Mouse (Mus musculus): ENCODE results near the gene Prkar1b. TPM values are rescaled to one million over a fixed set of nuclear protein-coding genes. Genes with fewer than 3 reads are reported as not detected.

Gene Prkar1b
- polyA plus RNA-seq, 1 experiment from 2014 or later: 8.4 TPM

DNA sequence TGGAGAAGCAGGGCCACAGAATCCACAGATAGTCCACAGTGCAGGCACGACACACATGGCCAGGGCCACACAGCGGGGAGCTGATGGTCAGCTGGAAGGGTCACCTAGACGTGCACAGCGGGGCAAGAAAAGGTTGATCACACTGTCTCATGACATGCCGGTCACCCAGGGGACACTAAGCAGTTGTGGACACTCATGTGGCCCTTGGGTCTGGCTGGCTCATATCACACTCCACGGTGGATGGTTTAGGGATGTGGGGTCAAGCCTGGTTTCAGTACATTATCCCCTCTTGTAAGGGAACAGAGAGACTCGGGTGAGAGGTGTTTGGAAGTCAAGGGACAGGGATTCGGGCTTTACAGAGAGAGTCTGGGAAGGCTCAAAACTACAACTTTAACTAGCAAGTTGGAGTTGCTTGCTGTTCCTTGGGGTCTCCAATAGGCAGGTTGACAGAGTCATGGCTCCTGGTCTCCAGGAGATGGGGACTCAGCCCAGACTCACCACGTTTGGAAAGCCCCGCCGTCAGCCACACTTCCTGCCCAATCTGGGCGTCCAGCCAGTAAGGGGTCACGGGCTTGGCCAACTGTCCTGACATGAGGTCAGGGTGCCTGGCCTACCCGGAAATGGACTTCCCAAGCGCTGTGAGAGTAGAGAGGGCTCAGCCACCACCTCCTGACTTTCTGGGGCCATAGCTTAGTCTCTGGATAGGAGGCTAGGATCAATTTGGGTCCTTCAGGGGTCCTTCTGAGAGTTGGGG, 132.3 kb downstream of the Prkar1b start:
- Histone ChIP-seq H3K36me3 (ENCODE audit: control insufficient read depth, insufficient read depth) (no peaks in the 10 kb centered on the region), H3K27me3 (ENCODE audit: control insufficient read depth, insufficient read depth, low read length) (no peaks in the 10 kb centered on the region), H3K27ac (ENCODE audit: low read length) (no peak overlapping the region), H3K4me3 (ENCODE audit: low read length) (no peak overlapping the region), H3K9ac (ENCODE audit: low read length) (no peak overlapping the region), H3K4me1 (ENCODE audit: control insufficient read depth, insufficient read depth, low read length) (peaks cover 12% of the 10 kb centered on the region; the same call in 1 of the 2 replicates), H3K9me3 (replicated peaks; ENCODE audit: control insufficient read depth, low read length) (no peaks in the 10 kb centered on the region), H3K4me2 (ENCODE audit: low read depth, low read length) (no peak overlapping the region)
- WGBS: 63% methylated on average over 15 of the region's 15 CpGs
- peak; percentile 73; the same call in 1 of the 2 replicates for ATAC-seq (replicated peaks; ENCODE audit: extremely low read depth, insufficient read depth, low FRiP score)

GRCm38 (mm10) chr5:139015097-139015496, 134.7 kb downstream of the Prkar1b start:
- Histone ChIP-seq H3K27ac (ENCODE audit: low read length) (no peak overlapping the region), H3K4me2 (ENCODE audit: low read depth, low read length) (no peak overlapping the region), H3K36me3 (ENCODE audit: control insufficient read depth, insufficient read depth) (no peaks in the 10 kb centered on the region), H3K4me1 (ENCODE audit: control insufficient read depth, insufficient read depth, low read length) (peaks cover 12% of the 10 kb centered on the region; the same call in 1 of the 2 replicates), H3K9ac (ENCODE audit: low read length) (no peak overlapping the region), H3K27me3 (ENCODE audit: control insufficient read depth, insufficient read depth, low read length) (no peaks in the 10 kb centered on the region), H3K9me3 (replicated peaks; ENCODE audit: control insufficient read depth, low read length) (no peaks in the 10 kb centered on the region), H3K4me3 (ENCODE audit: low read length) (no peak overlapping the region)
- 58% methylated on average over 3 of the region's 3 CpGs for WGBS
- peak; percentile 50; the same call in 1 of the 2 replicates for ATAC-seq (replicated peaks; ENCODE audit: extremely low read depth, insufficient read depth, low FRiP score)

GRCm38 (mm10) chr5:139010649-139011048, 139.2 kb downstream of the Prkar1b start:
- Histone ChIP-seq H3K36me3 (ENCODE audit: control insufficient read depth, insufficient read depth) (no peaks in the 10 kb centered on the region), H3K4me1 (ENCODE audit: control insufficient read depth, insufficient read depth, low read length) (peaks cover 6% of the 10 kb centered on the region; the same call in 1 of the 2 replicates), H3K9me3 (replicated peaks; ENCODE audit: control insufficient read depth, low read length) (no peaks in the 10 kb centered on the region), H3K9ac (ENCODE audit: low read length) (no peak overlapping the region), H3K4me2 (ENCODE audit: low read depth, low read length) (no peak overlapping the region), H3K27me3 (ENCODE audit: control insufficient read depth, insufficient read depth, low read length) (peaks cover 3% of the 10 kb centered on the region; the same call in 1 of the 2 replicates), H3K4me3 (ENCODE audit: low read length) (no peak overlapping the region), H3K27ac (ENCODE audit: low read length) (no peak overlapping the region)
- whole genome bisulfite sequencing: 48% methylated on average over 2 of the region's 2 CpGs
- no peak for ATAC-seq (replicated peaks; ENCODE audit: extremely low read depth, insufficient read depth, low FRiP score)

DNA sequence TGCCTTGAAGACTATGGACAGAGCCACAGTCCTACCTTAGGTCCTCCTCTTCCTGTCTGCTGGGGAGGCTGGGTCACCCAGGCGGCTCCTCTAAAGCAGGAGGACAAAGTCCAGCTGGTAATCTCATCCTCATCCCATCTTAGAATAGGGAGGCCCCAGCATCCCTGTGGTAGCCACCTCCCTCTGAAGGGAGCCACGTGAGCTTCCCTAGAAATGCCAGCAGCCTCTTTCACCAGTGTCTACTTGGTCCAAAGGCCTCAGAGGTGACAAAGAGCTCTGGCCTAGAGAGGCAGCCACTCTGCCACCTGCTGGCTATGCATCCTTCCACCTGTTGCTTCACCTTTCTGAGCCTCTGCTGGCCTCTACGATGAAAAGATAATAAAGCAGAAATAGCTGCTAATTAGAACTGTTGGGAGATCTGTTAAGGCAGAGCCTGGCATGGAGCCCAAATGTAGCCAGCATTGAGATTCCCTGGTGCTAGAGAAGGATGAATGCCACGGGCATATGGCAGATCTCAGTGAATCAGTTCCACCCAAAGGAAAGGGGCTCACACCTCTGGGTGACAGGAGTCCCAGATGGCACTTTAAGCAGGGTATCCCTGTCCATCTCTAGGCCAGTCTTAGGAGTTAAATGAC, 142.5 kb downstream of the Prkar1b start:
- 60% methylated on average over 4 of the region's 4 CpGs for WGBS
- Histone ChIP-seq H3K36me3 (ENCODE audit: control insufficient read depth, insufficient read depth) (no peaks in the 10 kb centered on the region), H3K4me1 (ENCODE audit: control insufficient read depth, insufficient read depth, low read length) (no peaks in the 10 kb centered on the region), H3K27ac (ENCODE audit: low read length) (no peak overlapping the region), H3K4me3 (ENCODE audit: low read length) (no peak overlapping the region), H3K9ac (ENCODE audit: low read length) (no peak overlapping the region), H3K4me2 (ENCODE audit: low read depth, low read length) (no peak overlapping the region), H3K27me3 (ENCODE audit: control insufficient read depth, insufficient read depth, low read length) (peaks cover 3% of the 10 kb centered on the region; the same call in 1 of the 2 replicates), H3K9me3 (replicated peaks; ENCODE audit: control insufficient read depth, low read length) (no peaks in the 10 kb centered on the region; the same call in 1 of the 2 replicates)
- ATAC-seq (replicated peaks; ENCODE audit: extremely low read depth, insufficient read depth, low FRiP score): no peak

GRCm38 (mm10) chr5:139004588-139004987, 145.2 kb downstream of the Prkar1b start:
- Histone ChIP-seq H3K36me3 (ENCODE audit: control insufficient read depth, insufficient read depth) (no peaks in the 10 kb centered on the region), H3K9ac (ENCODE audit: low read length) (no peak overlapping the region), H3K27me3 (ENCODE audit: control insufficient read depth, insufficient read depth, low read length) (peaks cover 6% of the 10 kb centered on the region; the same call in 1 of the 2 replicates), H3K4me1 (ENCODE audit: control insufficient read depth, insufficient read depth, low read length) (peaks cover 4% of the 10 kb centered on the region), H3K9me3 (replicated peaks; ENCODE audit: control insufficient read depth, low read length) (peaks cover 3% of the 10 kb centered on the region), H3K4me2 (ENCODE audit: low read depth, low read length) (no peak overlapping the region), H3K27ac (ENCODE audit: low read length) (no peak overlapping the region), H3K4me3 (ENCODE audit: low read length) (no peak overlapping the region)
- no peak for ATAC-seq (replicated peaks; ENCODE audit: extremely low read depth, insufficient read depth, low FRiP score)
- WGBS: 76% methylated on average over 6 of the region's 6 CpGs

GRCm38 (mm10) chr5:138999716-139000115, 150.1 kb downstream of the Prkar1b start:
- no peaks in the 10 kb centered on the region for H3K36me3 ChIP-seq (ENCODE audit: control insufficient read depth, insufficient read depth)

GRCm38 (mm10) chr5:138997936-138998580, 151.7 kb downstream of the Prkar1b start:
- peak; percentile 46 for ATAC-seq (replicated peaks; ENCODE audit: extremely low read depth, insufficient read depth, low FRiP score)
- H3K27me3 ChIP-seq (ENCODE audit: control insufficient read depth, insufficient read depth, low read length): peaks cover 16% of the 10 kb centered on the region
- H3K4me1 ChIP-seq (ENCODE audit: control insufficient read depth, insufficient read depth, low read length): peaks cover 31% of the 10 kb centered on the region
- no peaks in the 10 kb centered on the region for H3K36me3 ChIP-seq (ENCODE audit: control insufficient read depth, insufficient read depth)
- WGBS: 1% methylated on average over 30 of the region's 30 CpGs
- H3K9ac ChIP-seq (ENCODE audit: low read length): peak overlapping the region; percentile 90
- H3K9me3 ChIP-seq (replicated peaks; ENCODE audit: control insufficient read depth, low read length): peaks cover 3% of the 10 kb centered on the region
- peak overlapping the region; percentile 78 for H3K4me3 ChIP-seq (ENCODE audit: low read length)
- H3K27ac ChIP-seq (ENCODE audit: low read length): peak overlapping the region; percentile 97
- H3K4me2 ChIP-seq (ENCODE audit: low read depth, low read length): peak overlapping the region; percentile 72

More at GRCm38 (mm10) chr5:138999716-139000115, 150.1 kb downstream of the Prkar1b start:
- Histone ChIP-seq H3K4me3 (ENCODE audit: low read length) (no peak overlapping the region), H3K27me3 (ENCODE audit: control insufficient read depth, insufficient read depth, low read length) (peaks cover 11% of the 10 kb centered on the region), H3K4me1 (ENCODE audit: control insufficient read depth, insufficient read depth, low read length) (peaks cover 31% of the 10 kb centered on the region), H3K4me2 (ENCODE audit: low read depth, low read length) (no peak overlapping the region), H3K9me3 (replicated peaks; ENCODE audit: control insufficient read depth, low read length) (peaks cover 3% of the 10 kb centered on the region), H3K9ac (ENCODE audit: low read length) (no peak overlapping the region), H3K27ac (ENCODE audit: low read length) (no peak overlapping the region)
- no peak for ATAC-seq (replicated peaks; ENCODE audit: extremely low read depth, insufficient read depth, low FRiP score)
- 71% methylated on average over 7 of the region's 7 CpGs for WGBS

GRCm38 (mm10) chr5:138997171-138997788, 152.5 kb downstream of the Prkar1b start, which contains the start of gene Pdgfa:
Pdgfa (minus strand) TSS chr5:138997370.
- Histone ChIP-seq H3K9ac (ENCODE audit: low read length) (peak within 1 kb of the TSS; percentile 90), H3K27me3 (ENCODE audit: control insufficient read depth, insufficient read depth, low read length) (peaks cover 16% of the 10 kb centered on the region), H3K36me3 (ENCODE audit: control insufficient read depth, insufficient read depth) (no peaks in the 10 kb centered on the region), H3K4me3 (ENCODE audit: low read length) (peak within 1 kb of the TSS; percentile 78), H3K27ac (ENCODE audit: low read length) (peak within 1 kb of the TSS; percentile 97), H3K4me1 (ENCODE audit: control insufficient read depth, insufficient read depth, low read length) (peaks cover 37% of the 10 kb centered on the region), H3K4me2 (ENCODE audit: low read depth, low read length) (peak within 1 kb of the TSS; percentile 72), H3K9me3 (replicated peaks; ENCODE audit: control insufficient read depth, low read length) (peaks cover 3% of the 10 kb centered on the region)
- 4% methylated on average over 48 of the region's 48 CpGs for WGBS
- ATAC-seq (replicated peaks; ENCODE audit: extremely low read depth, insufficient read depth, low FRiP score): peak; percentile 53
